In genomic region chr6:145746921-145747670, GRCm38 (mm10) we compare ENCODE assay signal across 8 mouse cellular contexts. TPM values are rescaled to one million over a fixed set of nuclear protein-coding genes. Genes with fewer than 3 reads are reported as not detected.
DNase-seq lines count a peak whose midpoint lies in the region; ATAC-seq and TF ChIP-seq lines count a peak whose summit lies in the region.

No protein-coding gene starts in this region.

- no peak; the same call in 1 of the 2 replicates for ATAC-seq in lung, embryonic 15.5 days (ENCODE audit: borderline replicate concordance, extremely low read depth, low FRiP score, low TSS enrichment)
- ATAC-seq in erythroid progenitor cell, adult 5-6 weeks (replicated peaks; ENCODE audit: low FRiP score, poor library complexity, severe bottlenecking) = no peak

- no peaks in the 10 kb centered on the region; the same call in 1 of the 2 replicates for H3K36me3 ChIP-seq in lung, embryonic 15.5 days

- H3K4me3 ChIP-seq in lung, embryonic 15.5 days = peak overlapping the region; percentile 63
- H3K4me3 ChIP-seq in olfactory bulb, adult 2 months (ENCODE audit: insufficient read depth, low read depth, low read length) = peak overlapping the region; percentile 63

- peak overlapping the region; percentile 75 for H3K9ac ChIP-seq in lung, embryonic 15.5 days

- TF ChIP-seq CTCF in olfactory bulb, adult 2 months (IDR thresholded peaks at IDR 0.05; ENCODE audit: insufficient read depth, low read depth, low read length) = no peak

- no peaks in the 10 kb centered on the region for H3K27me3 ChIP-seq in lung, embryonic 15.5 days

- H3K4me2 ChIP-seq in lung, embryonic 15.5 days = peak overlapping the region; percentile 73

- DNase-seq in spleen, postnatal 10 days (ENCODE audit: low spot score in 2 of 2) = peak; percentile 19 to 34
- no peak for DNase-seq in spleen, adult 12 weeks (ENCODE audit: low spot score)
- peak; percentile 44 for DNase-seq in brain, adult 2 months (ENCODE audit: low read depth, low spot score)
- peak; percentile 23 to 31 for DNase-seq in frontal cortex, postnatal 14 days (ENCODE audit: low spot score in 2 of 2)
- DNase-seq in induced T-regulatory cell, adult 2 months (ENCODE audit: low read depth) = peak; percentile 39

- H3K27ac ChIP-seq in lung, embryonic 15.5 days = peak overlapping the region; percentile 90
- H3K27ac ChIP-seq in olfactory bulb, adult 2 months (ENCODE audit: insufficient read depth, low read depth, low read length) = peak overlapping the region; percentile 78

- WGBS in lung, embryonic 15.5 days = 0% methylated on average over 55 of the region's 55 CpGs
- under 1% methylated on average over 55 of the region's 55 CpGs for WGBS in olfactory bulb, adult 2 months

- H3K4me1 ChIP-seq in lung, embryonic 15.5 days = peaks cover 17% of the 10 kb centered on the region; the same call in 1 of the 2 replicates
- H3K4me1 ChIP-seq in olfactory bulb, adult 2 months (ENCODE audit: control insufficient read depth, insufficient read depth, low read length) = peaks cover 8% of the 10 kb centered on the region

- no peaks in the 10 kb centered on the region for H3K9me3 ChIP-seq in lung, embryonic 15.5 days

- TF ChIP-seq POLR2A in olfactory bulb, adult 2 months (IDR thresholded peaks at IDR 0.05; ENCODE audit: insufficient read depth, low read depth, low read length) = no peak

RNA-seq across cellular contexts. Expression of gene Rassf8, which starts 0.5 kb away (rescaled TPM):
- polyA plus RNA-seq in lung, embryonic 15.5 days (2015; fragmentation: Nextera tagmentation; extraction: Ambion mirVana) = 6.7 and 7.8 TPM in 2 replicates
- not detected in 2 replicates for polyA plus RNA-seq in olfactory bulb, adult 2 months (2012; ENCODE audit: insufficient read depth, insufficient read length, low replicate concordance, missing spikeins)
- 3.4 TPM in 1 of 2 replicates, not detected in the other for total RNA-seq in erythroid progenitor cell, adult 5-6 weeks (2015; ENCODE audit: low replicate concordance)
- total RNA-seq in erythroid progenitor cell, adult 5-6 weeks (2017; ENCODE audit: low replicate concordance) = 1.4 and 2.8 TPM in 2 replicates
